Mouse (Mus musculus) lung, embryonic 15.5 days (tissue): ENCODE measurements at regions not wholly inside any gene's neighbourhood (a gene's known extent, or its start where the extent isn't known, plus 50 kb on each side); places are given as distances from the start of the nearest gene placed in this dataset.

Source experiments
- ATAC-seq: fragments of 200-750 bp; cut with Nextera tagmentation; 2 replicates; pipeline ENCODE4 v1.8.0; 2017; ENCODE audit warnings: moderate number of reproducible peaks, borderline replicate concordance; ENCODE audit not compliant: low FRiP score, low TSS enrichment; ENCODE audit errors: extremely low read depth
- H3K27ac ChIP-seq: fragments of 300-500 bp; sonication (generic); 2 replicates; pipeline ENCODE4 v1.5.1; 2015; ENCODE audit warnings: moderate library complexity, mild to moderate bottlenecking, inconsistent platforms
- H3K27me3 ChIP-seq: fragments of 300-500 bp; sonication (generic); 2 replicates; pipeline ENCODE4 v1.6.1; 2015; ENCODE audit warnings: inconsistent platforms
- H3K36me3 ChIP-seq: fragments of 300-500 bp; sonication (generic); 2 replicates; pipeline ENCODE4 v1.6.1; 2015; ENCODE audit warnings: inconsistent platforms
- H3K4me1 ChIP-seq: fragments of 300-500 bp; sonication (generic); 2 replicates; pipeline ENCODE4 v1.6.1; 2015; ENCODE audit warnings: inconsistent platforms
- H3K4me2 ChIP-seq: fragments of 300-500 bp; sonication (generic); 2 replicates; pipeline ENCODE4 v1.6.1; 2015; ENCODE audit warnings: inconsistent platforms, mild to moderate bottlenecking, moderate library complexity
- H3K4me3 ChIP-seq: fragments of 300-500 bp; sonication (generic); 2 replicates; pipeline ENCODE4 v1.5.1; 2015; ENCODE audit warnings: mild to moderate bottlenecking, inconsistent platforms
- H3K9ac ChIP-seq: fragments of 300-500 bp; sonication (generic); 2 replicates; pipeline ENCODE4 v1.6.1; 2015; ENCODE audit warnings: inconsistent platforms
- H3K9me3 ChIP-seq: fragments of 300-500 bp; sonication (generic); 2 replicates; pipeline ENCODE4 v1.6.1; 2016; ENCODE audit warnings: inconsistent platforms
- WGBS: fragments of 180-500 bp; shearing (Covaris S2); methylation state at CpG from one replicate; pipeline ENCODE4 v1.1.7; 2015; 5-methylcytosine and 5-hydroxymethylcytosine counted together

- Histone ChIP-seq H3K4me2 (no peak overlapping the region), H3K27ac (peak overlapping the region; percentile 73), H3K9me3 (no peaks in the 10 kb centered on the region), H3K4me1 (peaks cover 10% of the 10 kb centered on the region), H3K27me3 (no peaks in the 10 kb centered on the region), H3K4me3 (no peak overlapping the region), H3K36me3 (no peaks in the 10 kb centered on the region), H3K9ac (no peak overlapping the region)
- 95% methylated on average over 1 of the region's 1 CpGs for WGBS
- no peak for ATAC-seq
Measured at GRCm38 (mm10) chr3:19425322-19425721, 203.2 kb downstream of the 1700064H15Rik start.

- Histone ChIP-seq H3K9me3 (no peaks in the 10 kb centered on the region), H3K4me2 (no peak overlapping the region), H3K27me3 (no peaks in the 10 kb centered on the region), H3K9ac (no peak overlapping the region), H3K27ac (no peak overlapping the region), H3K4me3 (no peak overlapping the region), H3K36me3 (no peaks in the 10 kb centered on the region), H3K4me1 (peaks cover 10% of the 10 kb centered on the region)
- ATAC-seq, result no peak
Measured at GRCm38 (mm10) chr3:19424384-19424783, 204.1 kb downstream of the 1700064H15Rik start.

GRCm38 (mm10) chr3:19421430-19421944 lies 207.0 kb downstream of the 1700064H15Rik start:
- WGBS, result 72% methylated on average over 1 of the region's 1 CpGs
- no peak overlapping the region for H3K4me3 ChIP-seq
- no peak overlapping the region for H3K9ac ChIP-seq
- peaks cover 7% of the 10 kb centered on the region for H3K4me1 ChIP-seq
- no peaks in the 10 kb centered on the region for H3K27me3 ChIP-seq
- no peaks in the 10 kb centered on the region for H3K9me3 ChIP-seq
- no peaks in the 10 kb centered on the region for H3K36me3 ChIP-seq
- ATAC-seq, result no peak
- H3K4me2 ChIP-seq, result no peak overlapping the region
- H3K27ac ChIP-seq, result no peak overlapping the region

- no peaks in the 10 kb centered on the region for H3K36me3 ChIP-seq
- no peaks in the 10 kb centered on the region for H3K9me3 ChIP-seq
- H3K27ac ChIP-seq, result no peak overlapping the region
- no peaks in the 10 kb centered on the region for H3K27me3 ChIP-seq
- no peak overlapping the region for H3K4me2 ChIP-seq
- ATAC-seq, result no peak
- H3K4me3 ChIP-seq, result no peak overlapping the region
- H3K4me1 ChIP-seq, result peaks cover 2% of the 10 kb centered on the region; the same call in 1 of the 2 replicates
- WGBS, result 92% methylated on average over 5 of the region's 5 CpGs
- no peak overlapping the region for H3K9ac ChIP-seq
Measured at GRCm38 (mm10) chr3:19420912-19421311, 207.6 kb downstream of the 1700064H15Rik start.

- Histone ChIP-seq H3K27ac (peak overlapping the region; percentile 76), H3K9ac (no peak overlapping the region), H3K4me2 (no peak overlapping the region), H3K4me1 (peaks cover 13% of the 10 kb centered on the region; the same call in 1 of the 2 replicates), H3K9me3 (no peaks in the 10 kb centered on the region), H3K4me3 (no peak overlapping the region), H3K36me3 (no peaks in the 10 kb centered on the region), H3K27me3 (no peaks in the 10 kb centered on the region)
- 13% methylated on average over 3 of the region's 3 CpGs for WGBS
- ATAC-seq, result no peak
Measured at GRCm38 (mm10) chr3:19410938-19411515, 217.4 kb downstream of the 1700064H15Rik start.

- 32% methylated on average over 2 of the region's 2 CpGs for WGBS
- H3K27me3 ChIP-seq, result no peaks in the 10 kb centered on the region
- H3K9ac ChIP-seq, result no peak overlapping the region
- no peak overlapping the region for H3K4me2 ChIP-seq
- ATAC-seq, result no peak
- peak overlapping the region; percentile 35 for H3K27ac ChIP-seq
- H3K36me3 ChIP-seq, result no peaks in the 10 kb centered on the region
- H3K4me1 ChIP-seq, result peaks cover 13% of the 10 kb centered on the region; the same call in 1 of the 2 replicates
- H3K4me3 ChIP-seq, result no peak overlapping the region
- no peaks in the 10 kb centered on the region for H3K9me3 ChIP-seq
Measured at GRCm38 (mm10) chr3:19408283-19408682, 220.2 kb downstream of the 1700064H15Rik start.

- H3K27ac ChIP-seq, result peak overlapping the region; percentile 85; the same call in 1 of the 2 replicates
- H3K27me3 ChIP-seq, result no peaks in the 10 kb centered on the region
- peaks cover 10% of the 10 kb centered on the region; the same call in 1 of the 2 replicates for H3K4me1 ChIP-seq
- H3K4me3 ChIP-seq, result no peak overlapping the region
- 57% methylated on average over 2 of the region's 2 CpGs for WGBS
- H3K36me3 ChIP-seq, result no peaks in the 10 kb centered on the region
- no peaks in the 10 kb centered on the region for H3K9me3 ChIP-seq
- no peak overlapping the region for H3K9ac ChIP-seq
- H3K4me2 ChIP-seq, result no peak overlapping the region
- ATAC-seq, result no peak
Measured at GRCm38 (mm10) chr3:19407591-19408090, 220.8 kb downstream of the 1700064H15Rik start.

- no peaks in the 10 kb centered on the region for H3K9me3 ChIP-seq
- ATAC-seq, result peak; percentile 53; the same call in 1 of the 2 replicates
- H3K27me3 ChIP-seq, result no peaks in the 10 kb centered on the region
- no peak overlapping the region; the same call in 1 of the 2 replicates for H3K4me2 ChIP-seq
- WGBS, result 50% methylated on average over 14 of the region's 14 CpGs
- H3K9ac ChIP-seq, result no peak overlapping the region
- H3K27ac ChIP-seq, result peak overlapping the region; percentile 85
- H3K4me1 ChIP-seq, result peaks cover 9% of the 10 kb centered on the region; the same call in 1 of the 2 replicates
- no peaks in the 10 kb centered on the region for H3K36me3 ChIP-seq
- H3K4me3 ChIP-seq, result no peak overlapping the region
Measured at GRCm38 (mm10) chr3:19406351-19407151, 221.9 kb downstream of the 1700064H15Rik start.

GRCm38 (mm10) chr3:19385675-19386074 lies 242.8 kb downstream of the 1700064H15Rik start:
- no peaks in the 10 kb centered on the region for H3K36me3 ChIP-seq
- WGBS, result 23% methylated on average over 2 of the region's 2 CpGs
- ATAC-seq, result no peak
- H3K9me3 ChIP-seq, result no peaks in the 10 kb centered on the region
- no peaks in the 10 kb centered on the region for H3K27me3 ChIP-seq
- H3K9ac ChIP-seq, result no peak overlapping the region
- no peaks in the 10 kb centered on the region for H3K4me1 ChIP-seq
- no peak overlapping the region for H3K4me3 ChIP-seq
- no peak overlapping the region for H3K27ac ChIP-seq
- no peak overlapping the region for H3K4me2 ChIP-seq

- Histone ChIP-seq H3K4me2 (no peak overlapping the region), H3K36me3 (no peaks in the 10 kb centered on the region), H3K27ac (no peak overlapping the region), H3K4me3 (no peak overlapping the region), H3K9ac (no peak overlapping the region), H3K4me1 (no peaks in the 10 kb centered on the region), H3K9me3 (no peaks in the 10 kb centered on the region), H3K27me3 (no peaks in the 10 kb centered on the region)
- no peak for ATAC-seq
- 76% methylated on average over 1 of the region's 1 CpGs for WGBS
Measured at GRCm38 (mm10) chr3:19368998-19369397, 259.5 kb downstream of the 1700064H15Rik start.

- no peaks in the 10 kb centered on the region for H3K9me3 ChIP-seq
- WGBS, result 68% methylated on average over 2 of the region's 2 CpGs
Measured at GRCm38 (mm10) chr3:19367761-19368160, 260.7 kb downstream of the 1700064H15Rik start.

More at GRCm38 (mm10) chr3:19367761-19368160, 260.7 kb downstream of the 1700064H15Rik start:
- H3K27ac ChIP-seq, result no peak overlapping the region
- no peak overlapping the region for H3K4me2 ChIP-seq
- no peaks in the 10 kb centered on the region for H3K4me1 ChIP-seq
- no peaks in the 10 kb centered on the region for H3K27me3 ChIP-seq
- ATAC-seq, result no peak
- no peak overlapping the region for H3K4me3 ChIP-seq
- H3K36me3 ChIP-seq, result no peaks in the 10 kb centered on the region
- H3K9ac ChIP-seq, result no peak overlapping the region
